Mouse (Mus musculus): ENCODE results near the gene Rassf7. TPM values are rescaled to one million over a fixed set of nuclear protein-coding genes. Genes with fewer than 3 reads are reported as not detected.
A peak's percentile ranks its signal among the peaks of the same experiment; 100 is the strongest.

The Rassf7 gene
- total and polyA plus RNA-seq, 3 experiments = 0.25 to 3.3 (median 0.42) TPM

DNA sequence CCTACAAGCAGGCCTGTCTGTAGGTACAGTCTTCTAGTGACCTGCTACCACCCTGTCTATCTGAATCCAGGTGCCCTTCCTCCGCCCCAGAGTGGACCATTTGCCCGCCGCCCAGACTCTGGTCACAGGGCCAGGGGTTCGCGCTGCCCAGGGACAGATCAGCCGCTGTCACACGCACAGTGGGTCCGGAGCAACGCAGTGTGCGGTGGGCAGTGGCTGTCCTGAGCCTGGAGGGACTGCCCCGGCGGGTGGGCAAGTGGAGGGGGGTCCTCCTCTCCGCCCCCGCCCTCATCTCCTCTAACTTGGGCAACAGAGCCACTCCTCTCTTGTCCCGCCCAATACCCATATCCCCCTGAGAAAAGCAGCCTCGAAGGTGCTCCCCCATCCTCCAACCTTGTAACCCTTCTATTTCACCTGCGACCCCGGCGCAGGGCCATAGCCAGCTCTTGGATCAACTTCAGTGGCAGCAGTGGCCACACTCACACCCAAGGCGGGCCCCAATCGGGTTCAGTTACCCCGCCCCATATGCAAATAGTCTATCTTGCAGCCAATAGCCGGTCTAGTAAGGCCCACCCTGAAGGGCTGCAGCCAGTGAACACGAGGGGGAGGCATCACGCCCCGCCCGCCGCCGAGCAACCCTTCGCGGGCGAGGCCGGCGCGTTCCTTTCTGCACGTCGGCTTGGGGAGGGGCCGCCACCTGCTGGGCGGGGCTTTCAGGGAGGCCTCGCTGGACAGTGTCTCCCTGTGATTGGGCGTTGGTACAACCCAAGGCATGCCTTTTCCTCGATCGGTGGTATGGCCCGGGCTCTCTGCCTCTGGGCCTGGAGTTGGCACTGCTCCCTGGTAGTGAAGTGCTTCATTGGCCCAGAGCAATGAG, 5.8 kb downstream of the Rassf7 start:
- peak; percentile 94 to 97 for DNase-seq
- Histone ChIP-seq H3K4me1 (ENCODE audit: control insufficient read depth, insufficient read depth, low read length) (peaks cover 9% of the 10 kb centered on the region), H3K79me2 (replicated peaks; ENCODE audit: control insufficient read depth, insufficient read depth, low read length) (no peaks in the 10 kb centered on the region), H3K27ac (peak overlapping the region; percentile 58), H3K27me3 (ENCODE audit: control insufficient read depth, insufficient read depth, low read length) (no peaks in the 10 kb centered on the region), H3K9ac (ENCODE audit: low read depth, low read length) (peak overlapping the region; percentile 69), H3K36me3 (ENCODE audit: control insufficient read depth, insufficient read depth, low read length) (no peaks in the 10 kb centered on the region), H3K4me3 (peak overlapping the region; percentile 52)
- WGBS = 10% methylated on average over 44 of the region's 44 CpGs
- intact Hi-C loops (cut with DNase I) = no loop called here
- TF ChIP-seq EP300 (IDR thresholded peaks at IDR 0.05; ENCODE audit: insufficient read depth, low read depth, low read length) (peak; percentile 65; the same call in 1 of the 2 replicates), CTCF (IDR thresholded peaks at IDR 0.05) (peak; percentile 34), POLR2A (IDR thresholded peaks at IDR 0.05; ENCODE audit: insufficient read depth, low read depth, low read length) (0 out of 2 replicates have a peak, but pooled peaks have one; percentile 33)

DNA sequence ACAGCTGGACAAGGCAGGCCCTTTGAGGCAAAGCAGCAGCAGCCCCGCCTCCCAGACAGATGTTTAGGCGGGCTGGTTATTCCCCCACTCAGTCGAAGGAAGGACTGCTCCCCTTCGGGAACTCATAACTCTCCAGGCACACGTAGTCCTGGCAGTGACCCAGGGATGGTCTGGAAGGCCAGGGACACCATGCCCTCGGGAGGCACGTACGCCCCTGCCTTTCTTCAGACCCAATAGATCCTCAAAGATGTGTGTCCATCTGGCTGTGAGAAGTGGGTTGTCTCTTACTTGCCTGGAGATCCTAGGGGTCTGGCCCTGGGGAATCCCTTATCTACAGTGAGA, 6.4 kb downstream of the Rassf7 start:
- H3K79me2 ChIP-seq (replicated peaks; ENCODE audit: control insufficient read depth, insufficient read depth, low read length) = no peaks in the 10 kb centered on the region
- H3K4me3 ChIP-seq = peak overlapping the region; percentile 52
- TF ChIP-seq CTCF (IDR thresholded peaks at IDR 0.05) (no peak), EP300 (IDR thresholded peaks at IDR 0.05; ENCODE audit: insufficient read depth, low read depth, low read length) (no peak), POLR2A (IDR thresholded peaks at IDR 0.05; ENCODE audit: insufficient read depth, low read depth, low read length) (no peak)
- intact Hi-C loops (cut with DNase I) = no loop called here
- peak overlapping the region; percentile 58; the same call in 1 of the 2 replicates for H3K27ac ChIP-seq
- no peak for DNase-seq
- H3K36me3 ChIP-seq (ENCODE audit: control insufficient read depth, insufficient read depth, low read length) = no peaks in the 10 kb centered on the region
- peaks cover 7% of the 10 kb centered on the region for H3K4me1 ChIP-seq (ENCODE audit: control insufficient read depth, insufficient read depth, low read length)
- 3% methylated on average over 8 of the region's 8 CpGs for WGBS
- no peaks in the 10 kb centered on the region for H3K27me3 ChIP-seq (ENCODE audit: control insufficient read depth, insufficient read depth, low read length)
- H3K9ac ChIP-seq (ENCODE audit: low read depth, low read length) = peak overlapping the region; percentile 60

DNA sequence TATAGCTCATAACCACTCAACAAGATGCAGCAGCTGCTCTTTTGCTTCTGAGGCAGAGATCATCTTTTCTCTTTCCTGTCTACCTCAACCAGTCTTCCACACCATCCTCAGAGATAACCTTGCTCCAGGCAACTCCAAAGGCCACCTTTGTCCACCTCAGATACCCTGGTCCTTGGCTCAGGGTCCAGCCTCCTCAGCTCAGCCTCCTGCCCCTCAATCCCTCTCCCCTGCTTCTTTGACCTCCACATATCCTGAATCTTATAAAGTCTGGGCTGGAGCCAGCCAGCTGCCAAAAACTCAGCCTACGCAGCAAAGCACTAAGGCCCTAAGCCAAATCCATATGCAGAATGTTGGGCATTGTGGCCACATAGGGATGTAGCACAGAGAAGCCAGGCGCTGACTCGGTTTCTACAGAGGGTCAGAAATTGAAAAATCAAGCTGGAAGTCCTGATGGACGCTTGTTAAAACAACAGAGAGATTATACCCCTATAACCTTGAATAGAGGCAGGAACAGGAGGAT, 7.1 kb downstream of the Rassf7 start:
- Histone ChIP-seq H3K36me3 (ENCODE audit: control insufficient read depth, insufficient read depth, low read length) (no peaks in the 10 kb centered on the region), H3K9ac (ENCODE audit: low read depth, low read length) (no peak overlapping the region), H3K79me2 (replicated peaks; ENCODE audit: control insufficient read depth, insufficient read depth, low read length) (no peaks in the 10 kb centered on the region), H3K4me3 (no peak overlapping the region), H3K27me3 (ENCODE audit: control insufficient read depth, insufficient read depth, low read length) (no peaks in the 10 kb centered on the region), H3K27ac (no peak overlapping the region), H3K4me1 (ENCODE audit: control insufficient read depth, insufficient read depth, low read length) (peaks cover 7% of the 10 kb centered on the region)
- intact Hi-C loops (cut with DNase I) = no loop called here
- 80% methylated on average over 4 of the region's 4 CpGs for WGBS
- DNase-seq = no peak
- TF ChIP-seq EP300 (IDR thresholded peaks at IDR 0.05; ENCODE audit: insufficient read depth, low read depth, low read length) = no peak
- no peak for TF ChIP-seq CTCF (IDR thresholded peaks at IDR 0.05)
- TF ChIP-seq POLR2A (IDR thresholded peaks at IDR 0.05; ENCODE audit: insufficient read depth, low read depth, low read length) = no peak

DNA sequence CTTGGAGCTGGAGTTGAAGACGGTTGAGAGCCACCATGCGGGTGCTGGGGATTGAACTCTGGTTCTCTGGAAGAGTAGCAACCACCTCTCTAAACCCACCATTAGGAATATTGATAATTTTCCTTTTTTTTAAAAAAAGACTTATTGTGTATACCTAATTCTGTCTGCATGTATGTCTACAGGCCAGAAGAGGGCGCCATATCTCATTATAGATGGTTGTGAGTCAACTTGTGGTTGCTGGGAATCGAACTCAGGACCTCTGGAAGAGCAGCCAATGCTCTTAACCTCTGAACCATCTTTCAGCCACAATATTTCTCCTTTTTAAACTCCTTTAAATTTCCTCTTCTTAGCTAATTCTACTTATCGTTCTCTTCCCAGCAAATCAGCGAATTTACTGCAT, 10.9 kb downstream of the Rassf7 start:
- H3K27me3 ChIP-seq (ENCODE audit: control insufficient read depth, insufficient read depth, low read length) = no peaks in the 10 kb centered on the region
- intact Hi-C loops (cut with DNase I) = loop anchor here (5.0 kb wide), 1 partner anchor 136 kb away; no protein-coding TSS in a partner anchor
- 84% methylated on average over 6 of the region's 6 CpGs for WGBS
- H3K9ac ChIP-seq (ENCODE audit: low read depth, low read length) = no peak overlapping the region
- peaks cover 6% of the 10 kb centered on the region for H3K36me3 ChIP-seq (ENCODE audit: control insufficient read depth, insufficient read depth, low read length)
- H3K4me1 ChIP-seq (ENCODE audit: control insufficient read depth, insufficient read depth, low read length) = peaks cover 16% of the 10 kb centered on the region
- no peak overlapping the region for H3K27ac ChIP-seq
- peaks cover 8% of the 10 kb centered on the region for H3K79me2 ChIP-seq (replicated peaks; ENCODE audit: control insufficient read depth, insufficient read depth, low read length)
- H3K4me3 ChIP-seq = no peak overlapping the region
- no peak for DNase-seq
- TF ChIP-seq EP300 (IDR thresholded peaks at IDR 0.05; ENCODE audit: insufficient read depth, low read depth, low read length) (no peak), POLR2A (IDR thresholded peaks at IDR 0.05; ENCODE audit: insufficient read depth, low read depth, low read length) (no peak), CTCF (IDR thresholded peaks at IDR 0.05) (peak; percentile 36)

DNA sequence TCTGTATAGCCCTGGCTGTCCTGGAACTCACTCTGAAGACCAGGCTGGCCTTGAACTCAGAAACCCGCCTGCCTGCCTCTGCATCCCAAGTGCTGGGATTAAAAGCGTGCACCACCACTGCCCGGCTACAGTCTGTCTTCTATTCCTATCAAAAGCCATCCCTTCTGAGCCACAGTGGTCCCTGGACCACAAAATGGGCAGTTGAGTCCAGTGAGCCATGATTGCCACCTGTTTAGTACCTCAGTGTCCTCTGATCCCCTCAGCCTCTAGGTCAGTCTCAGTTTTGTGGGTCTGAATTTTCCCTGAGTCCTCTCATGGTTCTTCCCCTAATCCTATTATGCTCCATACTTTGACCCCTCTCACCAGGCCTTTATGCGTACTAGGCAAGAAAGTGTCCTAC, 12.1 kb downstream of the Rassf7 start:
- 85% methylated on average over 4 of the region's 4 CpGs for WGBS
- Histone ChIP-seq H3K79me2 (replicated peaks; ENCODE audit: control insufficient read depth, insufficient read depth, low read length) (peaks cover 8% of the 10 kb centered on the region), H3K36me3 (ENCODE audit: control insufficient read depth, insufficient read depth, low read length) (peaks cover 6% of the 10 kb centered on the region), H3K27me3 (ENCODE audit: control insufficient read depth, insufficient read depth, low read length) (no peaks in the 10 kb centered on the region), H3K9ac (ENCODE audit: low read depth, low read length) (no peak overlapping the region), H3K4me3 (no peak overlapping the region), H3K4me1 (ENCODE audit: control insufficient read depth, insufficient read depth, low read length) (peaks cover 9% of the 10 kb centered on the region), H3K27ac (peak overlapping the region; percentile 97; the same call in 1 of the 2 replicates)
- intact Hi-C loops (cut with DNase I) = loop anchor here (5.0 kb wide), 1 partner anchor 135 kb away; no protein-coding TSS in a partner anchor
- TF ChIP-seq CTCF (IDR thresholded peaks at IDR 0.05) (no peak), POLR2A (IDR thresholded peaks at IDR 0.05; ENCODE audit: insufficient read depth, low read depth, low read length) (no peak), EP300 (IDR thresholded peaks at IDR 0.05; ENCODE audit: insufficient read depth, low read depth, low read length) (no peak)
- DNase-seq = no peak

Data from heart, adult 2 months (tissue).